Mouse (Mus musculus) bone marrow, adult 2 months (tissue): ENCODE results near the gene Extl2. TPM values are rescaled to one million over a fixed set of nuclear protein-coding genes. Genes with fewer than 3 reads are reported as not detected.

Source experiments
- H3K27ac ChIP-seq: fragments of 200-500 bp; 2 replicates; pipeline ENCODE4 v1.5.1; 2012; ENCODE audit warnings: low read depth, mild to moderate bottlenecking, control low read depth, inconsistent platforms, low read length; ENCODE audit not compliant: control insufficient read depth, poor library complexity, insufficient read depth
- H3K4me1 ChIP-seq: fragments of 200-500 bp; 2 replicates; pipeline ENCODE4 v1.6.1; 2011; ENCODE audit warnings: low read length; ENCODE audit not compliant: control insufficient read depth, insufficient read depth
- H3K4me3 ChIP-seq: fragments of 200-500 bp; replicated peaks from 2 replicates; pipeline ENCODE3; 2011; ENCODE audit warnings: mild to moderate bottlenecking, low read depth, low read length, control low read depth; ENCODE audit not compliant: control insufficient read depth
- CTCF ChIP-seq: fragments of 200-500 bp; IDR thresholded peaks from 2 replicates; pipeline ENCODE4 v1.5.1; 2011; ENCODE audit warnings: low read length, control low read depth; ENCODE audit not compliant: control insufficient read depth, insufficient read depth
- POLR2A ChIP-seq: fragments of 200-500 bp; IDR thresholded peaks from 2 replicates; pipeline ENCODE4 v1.6.1; 2011; ENCODE audit warnings: low read depth, mild to moderate bottlenecking, control low read depth, low read length, borderline replicate concordance; ENCODE audit not compliant: control insufficient read depth
- WGBS: fragments of 180-500 bp; shearing (Covaris S2); methylation state at CpG from one replicate; pipeline ENCODE4 v1.1.7; 2018; 5-methylcytosine and 5-hydroxymethylcytosine counted together
- polyA plus RNA-seq: library from polyadenylated mRNA; stranded (reverse); fragments of >200 nt; gene quantifications from 2 replicates; pipeline ENCODE4 v1.2.4, GENCODE M21; 2011; ENCODE audit warnings: low replicate concordance; ENCODE audit not compliant: missing spikeins, insufficient read depth, insufficient read length

Extl2 gene
- polyA plus RNA-seq, 1 experiment, result 1.8 TPM

DNA sequence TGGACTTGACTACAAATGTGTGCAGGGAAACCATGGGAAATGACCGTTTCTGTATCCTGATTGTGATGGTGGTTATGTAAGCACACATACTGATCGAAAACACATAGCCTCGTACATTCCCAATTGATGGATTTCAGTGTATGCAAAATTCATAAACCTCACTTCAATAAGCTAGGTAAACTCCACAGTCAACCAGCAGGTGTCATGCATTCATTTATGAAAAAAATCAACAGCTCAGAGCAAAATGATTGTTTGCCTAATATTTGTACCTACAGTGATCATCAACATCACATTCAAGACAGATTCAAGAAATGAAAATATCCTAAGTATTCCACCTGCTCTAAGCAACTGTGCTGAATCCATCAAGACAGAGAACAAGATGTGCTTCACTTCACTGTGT lies 33.5 kb downstream of the Extl2 start:
- 65% methylated on average over 3 of the region's 3 CpGs for WGBS
- no peak overlapping the region for H3K27ac ChIP-seq
- H3K4me1 ChIP-seq, result no peaks in the 10 kb centered on the region
- no peak overlapping the region for H3K4me3 ChIP-seq
- TF ChIP-seq POLR2A (no peak), CTCF (no peak)

DNA sequence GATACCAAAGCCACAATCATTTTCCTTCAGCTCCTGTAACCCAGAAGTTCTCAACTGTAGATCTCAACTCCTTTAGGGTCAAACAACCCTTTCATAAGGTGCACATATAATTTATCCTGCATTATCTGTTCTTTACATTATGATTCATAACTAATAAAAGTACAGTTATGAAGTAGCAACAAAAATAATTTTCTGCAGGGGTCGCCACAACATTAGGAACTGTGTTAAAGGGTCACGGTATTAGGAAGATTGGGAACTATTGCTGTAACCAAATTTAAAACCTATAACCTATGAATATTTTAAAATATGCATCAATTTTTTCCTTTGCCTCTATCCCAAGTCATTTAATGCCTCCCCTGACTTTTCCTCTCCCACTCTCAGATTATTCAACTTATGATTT lies 38.7 kb downstream of the Extl2 start:
- no peak overlapping the region for H3K27ac ChIP-seq
- H3K4me3 ChIP-seq, result no peak overlapping the region
- TF ChIP-seq CTCF (no peak), POLR2A (no peak)
- H3K4me1 ChIP-seq, result no peaks in the 10 kb centered on the region
- 57% methylated on average over 2 of the region's 2 CpGs for WGBS

- H3K4me3 ChIP-seq, result no peak overlapping the region
- no peaks in the 10 kb centered on the region for H3K4me1 ChIP-seq
- no peak for TF ChIP-seq POLR2A
- TF ChIP-seq CTCF, result no peak
- H3K27ac ChIP-seq, result no peak overlapping the region
- 76% methylated on average over 5 of the region's 5 CpGs for WGBS
These were observed 39.8 kb downstream of the Extl2 start for GRCm38 (mm10) chr3:116047034-116047433.

DNA sequence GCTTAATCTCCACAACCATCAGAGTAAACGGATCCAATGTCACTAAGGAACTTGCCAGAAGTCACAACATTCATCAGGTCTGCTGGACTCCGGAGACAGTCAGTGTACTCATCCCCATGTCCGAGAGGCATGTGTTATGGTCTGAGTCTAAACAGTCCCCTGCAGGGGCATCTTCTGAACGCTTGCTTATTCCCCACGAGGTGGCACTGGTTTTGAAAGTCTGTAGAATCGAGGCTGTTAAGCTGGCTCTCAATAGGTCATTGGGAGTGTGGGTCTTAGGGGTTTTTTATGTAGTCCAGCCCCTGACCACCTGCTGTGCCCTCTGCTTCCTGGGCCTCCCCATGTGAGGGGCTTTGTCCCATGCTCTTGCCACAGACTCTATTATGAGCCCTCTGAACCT lies 49.8 kb downstream of the Extl2 start:
- WGBS, result 67% methylated on average over 6 of the region's 6 CpGs
- Histone ChIP-seq H3K4me3 (no peak overlapping the region), H3K4me1 (no peaks in the 10 kb centered on the region), H3K27ac (no peak overlapping the region)
- no peak for TF ChIP-seq POLR2A
- TF ChIP-seq CTCF, result no peak

- H3K27ac ChIP-seq, result no peak overlapping the region
- no peaks in the 10 kb centered on the region for H3K4me1 ChIP-seq
- no peak overlapping the region for H3K4me3 ChIP-seq
- TF ChIP-seq CTCF (no peak), POLR2A (no peak)
- 85% methylated on average over 5 of the region's 5 CpGs for WGBS
These were observed 53.1 kb downstream of the Extl2 start for GRCm38 (mm10) chr3:116060320-116060719.

GRCm38 (mm10) chr3:116062141-116062540 lies 54.9 kb downstream of the Extl2 start:
- no peak overlapping the region for H3K4me3 ChIP-seq
- 72% methylated on average over 2 of the region's 2 CpGs for WGBS
- H3K4me1 ChIP-seq, result no peaks in the 10 kb centered on the region
- TF ChIP-seq CTCF, result no peak
- no peak for TF ChIP-seq POLR2A
- no peak overlapping the region for H3K27ac ChIP-seq

- no peak for TF ChIP-seq CTCF
- TF ChIP-seq POLR2A, result no peak
- no peak overlapping the region for H3K4me3 ChIP-seq
- no peaks in the 10 kb centered on the region; the same call in 1 of the 2 replicates for H3K4me1 ChIP-seq
- no peak overlapping the region for H3K27ac ChIP-seq
- 50% methylated on average over 2 of the region's 2 CpGs for WGBS
These were observed 65.3 kb downstream of the Extl2 start for GRCm38 (mm10) chr3:116072584-116072983.

GRCm38 (mm10) chr3:116076739-116077138 lies 69.5 kb downstream of the Extl2 start:
- no peak overlapping the region for H3K4me3 ChIP-seq
- TF ChIP-seq CTCF, result no peak
- no peak for TF ChIP-seq POLR2A
- no peak overlapping the region for H3K27ac ChIP-seq
- H3K4me1 ChIP-seq, result no peaks in the 10 kb centered on the region; the same call in 1 of the 2 replicates
- 65% methylated on average over 2 of the region's 2 CpGs for WGBS

DNA sequence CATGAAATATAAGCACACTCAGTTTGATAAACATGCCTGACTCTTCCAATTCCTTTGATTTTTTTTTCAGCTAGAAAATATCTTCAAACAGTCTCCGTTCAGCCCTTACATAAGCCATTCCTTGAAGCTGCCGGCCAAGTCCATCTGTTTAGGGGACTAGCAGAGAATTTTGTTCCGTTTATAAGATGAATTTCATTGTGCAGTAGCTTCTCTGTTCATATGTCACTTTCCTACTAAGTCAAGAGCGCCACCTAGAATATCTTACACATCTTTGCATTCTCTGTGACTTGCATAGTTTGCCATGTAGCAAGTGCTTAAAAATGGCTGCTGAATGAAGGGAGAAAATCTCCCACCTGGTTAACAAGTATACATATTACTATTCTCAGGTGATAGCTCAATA lies 71.2 kb downstream of the Extl2 start:
- no peaks in the 10 kb centered on the region for H3K4me1 ChIP-seq
- no peak for TF ChIP-seq CTCF
- no peak for TF ChIP-seq POLR2A
- no peak overlapping the region for H3K4me3 ChIP-seq
- 73% methylated on average over 4 of the region's 4 CpGs for WGBS
- no peak overlapping the region for H3K27ac ChIP-seq

Other genes with a start within 250 kb of the Extl2 start
- gene Dph5, start 119.6 kb upstream of the Extl2 start, polyA plus RNA-seq, result 8.3 and 12.3 TPM in 2 replicates
- 3.7 and 4.1 TPM in 2 replicates for gene Slc30a7, start 56 bp upstream of the Extl2 start, polyA plus RNA-seq
- gene Vcam1, start 122.2 kb downstream of the Extl2 start, polyA plus RNA-seq, result 54.4 and 90.0 TPM in 2 replicates
- 1.00 and 1.0 TPM in 2 replicates for gene Gpr88, start 246.0 kb downstream of the Extl2 start, polyA plus RNA-seq